Mouse (Mus musculus): ENCODE data around the gene Pdlim7. TPM values are rescaled to one million over a fixed set of nuclear protein-coding genes. Genes with fewer than 3 reads are reported as not detected.

Gene Pdlim7
- polyA plus RNA-seq, 1 experiment, result 84.4 TPM

DNA sequence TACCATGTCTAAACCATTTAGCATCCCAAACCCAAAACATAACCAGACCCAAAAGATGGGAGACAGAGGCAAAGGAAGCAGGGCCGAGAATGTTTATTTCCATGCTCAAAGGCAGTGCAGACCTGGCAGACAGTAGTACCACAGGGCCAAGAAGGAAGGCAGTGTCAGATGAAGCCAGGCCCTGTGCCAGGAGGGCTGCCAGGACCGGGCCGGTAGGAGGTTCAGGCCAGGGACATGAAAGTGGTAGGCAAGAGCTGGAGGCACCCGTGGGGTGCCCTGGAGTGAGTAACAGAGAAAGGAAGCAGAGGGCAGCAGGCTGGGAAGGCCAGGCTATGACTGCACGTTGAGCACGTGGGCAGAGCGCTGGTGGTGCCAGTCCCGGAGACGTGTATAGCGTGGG is 6.8 kb downstream of the Pdlim7 start:
- Histone ChIP-seq H3K27ac (ENCODE audit: insufficient read depth, low read length) (no peak overlapping the region), H3K36me3 (ENCODE audit: control insufficient read depth, insufficient read depth, low read length, poor library complexity, severe bottlenecking) (peaks cover 27% of the 10 kb centered on the region), H3K9ac (ENCODE audit: low read depth, poor library complexity, severe bottlenecking) (no peak overlapping the region), H3K4me1 (ENCODE audit: control insufficient read depth, insufficient read depth, low read length) (peaks cover 6% of the 10 kb centered on the region), H3K27me3 (ENCODE audit: control insufficient read depth, insufficient read depth, low read length, poor library complexity, severe bottlenecking) (no peaks in the 10 kb centered on the region), H3K4me3 (ENCODE audit: low read depth, low read length) (no peak overlapping the region), H3K9me3 (replicated peaks; ENCODE audit: control insufficient read depth, insufficient read depth, low read length, poor library complexity, severe bottlenecking) (no peaks in the 10 kb centered on the region)
- no peak for TF ChIP-seq POLR2A (IDR thresholded peaks at IDR 0.05; ENCODE audit: insufficient read depth, low read length)

DNA sequence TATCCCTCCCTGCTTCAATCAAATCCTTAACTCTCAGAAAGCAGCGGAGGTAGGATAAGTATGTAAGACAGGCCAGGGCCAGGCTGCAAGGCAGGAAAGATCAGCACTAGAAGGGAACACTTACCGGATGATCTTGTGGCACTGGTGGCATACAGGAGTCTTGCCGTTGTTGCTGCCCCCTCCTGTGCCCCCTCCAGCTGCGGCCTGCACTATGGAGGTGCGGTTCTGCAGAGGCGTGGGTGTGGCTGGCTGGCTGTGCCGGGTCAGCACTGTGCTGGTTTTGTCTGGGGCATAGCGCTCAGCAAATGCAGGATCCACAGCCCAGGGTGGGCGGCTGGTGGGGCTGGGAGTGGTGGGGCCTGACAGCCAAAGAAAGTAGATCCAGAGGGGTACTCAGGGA is 7.7 kb downstream of the Pdlim7 start:
- Histone ChIP-seq H3K27ac (ENCODE audit: insufficient read depth, low read length) (no peak overlapping the region), H3K9me3 (replicated peaks; ENCODE audit: control insufficient read depth, insufficient read depth, low read length, poor library complexity, severe bottlenecking) (no peaks in the 10 kb centered on the region), H3K9ac (ENCODE audit: low read depth, poor library complexity, severe bottlenecking) (no peak overlapping the region), H3K4me3 (ENCODE audit: low read depth, low read length) (no peak overlapping the region), H3K36me3 (ENCODE audit: control insufficient read depth, insufficient read depth, low read length, poor library complexity, severe bottlenecking) (peaks cover 27% of the 10 kb centered on the region), H3K27me3 (ENCODE audit: control insufficient read depth, insufficient read depth, low read length, poor library complexity, severe bottlenecking) (no peaks in the 10 kb centered on the region), H3K4me1 (ENCODE audit: control insufficient read depth, insufficient read depth, low read length) (no peaks in the 10 kb centered on the region)
- no peak for TF ChIP-seq POLR2A (IDR thresholded peaks at IDR 0.05; ENCODE audit: insufficient read depth, low read length)
- TF ChIP-seq CTCF (IDR thresholded peaks at IDR 0.05; ENCODE audit: low read depth, low read length), result no peak
- no peak for TF ChIP-seq EP300 (IDR thresholded peaks at IDR 0.05; ENCODE audit: insufficient read depth, low read depth, low read length)

DNA sequence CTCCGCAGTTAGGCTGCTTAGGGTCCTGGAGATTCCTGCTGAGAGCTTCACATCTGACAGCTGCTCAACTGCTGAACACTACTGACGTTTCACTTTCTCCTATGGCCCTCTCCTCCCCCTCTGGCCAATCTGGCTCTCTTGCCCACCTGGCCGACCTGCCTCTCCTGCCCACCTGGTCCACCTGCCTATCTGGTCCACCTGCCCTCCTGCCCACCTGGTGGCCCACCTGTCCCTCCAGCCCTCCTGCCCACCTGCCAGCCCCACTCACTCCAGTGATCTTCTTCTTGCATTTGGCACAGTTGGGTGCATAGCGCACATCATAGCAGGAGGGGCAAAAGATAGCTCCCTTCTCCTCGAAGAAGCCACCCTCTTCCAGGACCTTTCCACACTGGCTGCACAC is 9.1 kb downstream of the Pdlim7 start:
- no peaks in the 10 kb centered on the region for H3K4me1 ChIP-seq (ENCODE audit: control insufficient read depth, insufficient read depth, low read length)
- no peak overlapping the region for H3K9ac ChIP-seq (ENCODE audit: low read depth, poor library complexity, severe bottlenecking)
- H3K27ac ChIP-seq (ENCODE audit: insufficient read depth, low read length), result no peak overlapping the region
- no peak overlapping the region for H3K4me3 ChIP-seq (ENCODE audit: low read depth, low read length)
- TF ChIP-seq POLR2A (IDR thresholded peaks at IDR 0.05; ENCODE audit: insufficient read depth, low read length), result no peak
- no peak for TF ChIP-seq EP300 (IDR thresholded peaks at IDR 0.05; ENCODE audit: insufficient read depth, low read depth, low read length)
- no peak for TF ChIP-seq CTCF (IDR thresholded peaks at IDR 0.05; ENCODE audit: low read depth, low read length)
- H3K9me3 ChIP-seq (replicated peaks; ENCODE audit: control insufficient read depth, insufficient read depth, low read length, poor library complexity, severe bottlenecking), result no peaks in the 10 kb centered on the region
- H3K36me3 ChIP-seq (ENCODE audit: control insufficient read depth, insufficient read depth, low read length, poor library complexity, severe bottlenecking), result peaks cover 27% of the 10 kb centered on the region
- no peaks in the 10 kb centered on the region for H3K27me3 ChIP-seq (ENCODE audit: control insufficient read depth, insufficient read depth, low read length, poor library complexity, severe bottlenecking)

DNA sequence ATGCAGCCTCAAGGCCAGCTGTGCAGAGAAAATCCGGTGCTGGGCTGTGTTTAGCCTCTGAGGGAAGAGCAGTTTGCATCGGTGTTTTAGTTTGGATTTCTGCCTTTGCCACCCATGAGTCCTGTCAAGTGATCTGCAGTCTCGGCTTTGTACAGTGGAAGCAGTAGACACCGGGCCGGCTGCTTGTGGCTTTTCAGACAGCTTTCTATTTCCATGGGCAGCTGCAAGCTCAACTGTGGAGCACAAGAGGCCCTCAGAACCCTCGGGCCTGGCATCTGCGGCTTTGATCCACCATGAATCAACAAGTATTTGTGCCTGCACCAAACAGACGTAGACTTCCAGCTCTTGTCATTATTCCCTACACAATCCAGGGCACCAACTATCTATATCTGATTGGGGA is 11.1 kb downstream of the Pdlim7 start:
- no peaks in the 10 kb centered on the region for H3K27me3 ChIP-seq (ENCODE audit: control insufficient read depth, insufficient read depth, low read length, poor library complexity, severe bottlenecking)
- no peaks in the 10 kb centered on the region for H3K4me1 ChIP-seq (ENCODE audit: control insufficient read depth, insufficient read depth, low read length)
- peaks cover 27% of the 10 kb centered on the region for H3K36me3 ChIP-seq (ENCODE audit: control insufficient read depth, insufficient read depth, low read length, poor library complexity, severe bottlenecking)
- TF ChIP-seq EP300 (IDR thresholded peaks at IDR 0.05; ENCODE audit: insufficient read depth, low read depth, low read length), result no peak
- no peak for TF ChIP-seq CTCF (IDR thresholded peaks at IDR 0.05; ENCODE audit: low read depth, low read length)
- no peak for TF ChIP-seq POLR2A (IDR thresholded peaks at IDR 0.05; ENCODE audit: insufficient read depth, low read length)
- no peak overlapping the region for H3K27ac ChIP-seq (ENCODE audit: insufficient read depth, low read length)
- H3K4me3 ChIP-seq (ENCODE audit: low read depth, low read length), result no peak overlapping the region
- no peaks in the 10 kb centered on the region for H3K9me3 ChIP-seq (replicated peaks; ENCODE audit: control insufficient read depth, insufficient read depth, low read length, poor library complexity, severe bottlenecking)
- no peak overlapping the region for H3K9ac ChIP-seq (ENCODE audit: low read depth, poor library complexity, severe bottlenecking)

DNA sequence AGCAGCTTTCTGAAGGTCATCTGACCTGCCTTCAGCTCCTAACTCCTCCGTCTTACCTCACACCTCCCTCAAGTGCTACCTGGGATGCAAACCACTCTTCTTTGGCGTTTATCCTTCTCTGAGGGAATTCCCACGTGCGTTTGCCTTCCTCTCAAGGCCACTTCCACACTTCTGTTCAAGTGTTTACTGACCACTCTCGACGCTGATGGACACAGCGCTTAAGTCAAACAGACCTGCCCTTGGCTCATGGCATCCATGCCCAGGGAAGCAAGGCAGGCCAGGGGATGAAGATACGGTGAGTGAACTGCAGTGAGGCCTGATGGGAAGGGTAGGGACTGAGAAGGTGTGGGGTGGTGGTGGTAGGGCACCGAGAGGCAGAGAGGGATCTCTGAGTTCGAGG is 12.9 kb downstream of the Pdlim7 start:
- TF ChIP-seq EP300 (IDR thresholded peaks at IDR 0.05; ENCODE audit: insufficient read depth, low read depth, low read length) (no peak), CTCF (IDR thresholded peaks at IDR 0.05; ENCODE audit: low read depth, low read length) (no peak), POLR2A (IDR thresholded peaks at IDR 0.05; ENCODE audit: insufficient read depth, low read length) (no peak)
- H3K9ac ChIP-seq (ENCODE audit: low read depth, poor library complexity, severe bottlenecking), result no peak overlapping the region
- H3K27me3 ChIP-seq (ENCODE audit: control insufficient read depth, insufficient read depth, low read length, poor library complexity, severe bottlenecking), result no peaks in the 10 kb centered on the region
- no peak overlapping the region for H3K4me3 ChIP-seq (ENCODE audit: low read depth, low read length)
- peaks cover 20% of the 10 kb centered on the region for H3K36me3 ChIP-seq (ENCODE audit: control insufficient read depth, insufficient read depth, low read length, poor library complexity, severe bottlenecking)
- no peak overlapping the region for H3K27ac ChIP-seq (ENCODE audit: insufficient read depth, low read length)
- no peaks in the 10 kb centered on the region for H3K4me1 ChIP-seq (ENCODE audit: control insufficient read depth, insufficient read depth, low read length)
- H3K9me3 ChIP-seq (replicated peaks; ENCODE audit: control insufficient read depth, insufficient read depth, low read length, poor library complexity, severe bottlenecking), result no peaks in the 10 kb centered on the region

DNA sequence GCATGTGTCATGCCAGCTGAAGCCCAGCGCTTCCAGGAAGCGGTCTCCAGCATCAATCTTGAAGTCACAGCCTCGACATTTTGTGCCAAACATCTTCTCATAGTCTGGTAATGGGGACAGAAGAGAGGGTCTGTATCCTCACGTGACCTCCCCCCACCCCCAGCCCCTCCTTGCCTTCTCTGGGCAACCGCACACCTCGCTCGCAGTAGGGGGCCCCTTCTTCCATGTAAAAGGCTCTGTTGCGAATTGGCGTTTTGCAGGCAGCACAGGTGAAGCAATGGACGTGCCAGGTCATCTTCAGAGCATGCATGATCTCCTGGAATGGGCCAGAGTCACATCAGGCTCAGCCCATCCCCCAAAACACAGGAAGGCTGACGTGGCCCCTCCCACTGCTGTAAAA is 14.6 kb downstream of the Pdlim7 start:
- Histone ChIP-seq H3K27me3 (ENCODE audit: control insufficient read depth, insufficient read depth, low read length, poor library complexity, severe bottlenecking) (no peaks in the 10 kb centered on the region), H3K27ac (ENCODE audit: insufficient read depth, low read length) (no peak overlapping the region), H3K9ac (ENCODE audit: low read depth, poor library complexity, severe bottlenecking) (no peak overlapping the region), H3K36me3 (ENCODE audit: control insufficient read depth, insufficient read depth, low read length, poor library complexity, severe bottlenecking) (peaks cover 13% of the 10 kb centered on the region), H3K9me3 (replicated peaks; ENCODE audit: control insufficient read depth, insufficient read depth, low read length, poor library complexity, severe bottlenecking) (no peaks in the 10 kb centered on the region), H3K4me1 (ENCODE audit: control insufficient read depth, insufficient read depth, low read length) (no peaks in the 10 kb centered on the region), H3K4me3 (ENCODE audit: low read depth, low read length) (no peak overlapping the region)
- no peak for TF ChIP-seq POLR2A (IDR thresholded peaks at IDR 0.05; ENCODE audit: insufficient read depth, low read length)
- TF ChIP-seq EP300 (IDR thresholded peaks at IDR 0.05; ENCODE audit: insufficient read depth, low read depth, low read length), result no peak
- no peak for TF ChIP-seq CTCF (IDR thresholded peaks at IDR 0.05; ENCODE audit: low read depth, low read length)
